In the genomic region with DNA sequence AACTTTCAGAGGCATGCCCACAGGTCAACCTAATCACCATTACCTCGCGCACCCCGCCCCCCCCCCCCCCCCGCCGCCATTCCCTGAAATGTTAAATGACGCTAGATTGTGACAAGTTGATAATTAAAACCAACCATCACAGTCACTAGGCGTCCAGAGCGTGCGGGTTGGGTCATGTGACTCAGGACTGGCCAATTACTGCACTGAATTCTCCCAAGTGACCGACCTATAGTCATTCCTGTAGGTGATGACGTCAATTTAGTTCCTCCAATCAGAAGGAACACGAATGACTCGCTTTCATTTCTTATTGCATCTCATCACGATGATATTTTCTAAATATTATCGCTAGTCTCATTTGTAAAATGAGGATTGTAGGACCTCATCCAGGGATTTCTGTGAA, we compare ENCODE assay signal across 19 mouse cellular contexts.
DNase-seq lines count a peak whose midpoint lies in the region; ATAC-seq and TF ChIP-seq lines count a peak whose summit lies in the region.
"Had no signal": no experiment of that assay in that cellular context is flagged by ENCODE, and none has a peak within 500 bp of the region (broad histone marks: within the 10 kb centered on the region; RNA-seq: fewer than 3 reads in every experiment).

No protein-coding gene starts in this region.

- no peak for ATAC-seq in forebrain, embryonic 14.5 days
- ATAC-seq in midbrain, embryonic 16.5 days = peak; percentile 89

- intact Hi-C loops in left cerebral cortex, postnatal 14 days (cut with DNase I) = no loop called here

- 73% methylated on average over 15 of the region's 15 CpGs for WGBS in forebrain, embryonic 14.5 days
- 76% methylated on average over 15 of the region's 15 CpGs for WGBS in forebrain, embryonic 10.5 days
- 73% methylated on average over 15 of the region's 15 CpGs for WGBS in midbrain, embryonic 16.5 days

- no peak overlapping the region for H3K4me3 ChIP-seq in forebrain, embryonic 14.5 days (ENCODE audit: low read depth, low read length)
- H3K4me3 ChIP-seq in forebrain, embryonic 10.5 days = no peak overlapping the region
- no peak overlapping the region for H3K4me3 ChIP-seq in midbrain, embryonic 16.5 days (ENCODE audit: low read depth, low read length)
- H3K4me3 ChIP-seq: embryonic facial prominence, embryonic 12.5 days; gastrocnemius, adult 2 months; heart, adult 2 months; heart, embryonic 15.5 days; limb, embryonic 13.5 days had no signal

- H3K4me1 ChIP-seq in forebrain, embryonic 14.5 days (ENCODE audit: control insufficient read depth, insufficient read depth, low read length) = no peaks in the 10 kb centered on the region
- H3K4me1 ChIP-seq in forebrain, embryonic 10.5 days = no peaks in the 10 kb centered on the region
- H3K4me1 ChIP-seq in midbrain, embryonic 16.5 days (ENCODE audit: control insufficient read depth, insufficient read depth, low read length) = no peaks in the 10 kb centered on the region
- H3K4me1 ChIP-seq: embryonic facial prominence, embryonic 12.5 days; limb, embryonic 13.5 days had no signal

- TF ChIP-seq CTCF in brain, embryonic 14.5 days (IDR thresholded peaks at IDR 0.05; ENCODE audit: borderline replicate concordance, extremely low read depth, insufficient read depth, insufficient read length) = no peak

- no peaks in the 10 kb centered on the region for H3K9me3 ChIP-seq in forebrain, embryonic 14.5 days (replicated peaks; ENCODE audit: control insufficient read depth, low read length)
- H3K9me3 ChIP-seq in forebrain, embryonic 10.5 days = no peaks in the 10 kb centered on the region
- no peaks in the 10 kb centered on the region for H3K9me3 ChIP-seq in midbrain, embryonic 16.5 days (replicated peaks; ENCODE audit: control insufficient read depth, low read length, poor library complexity, severe bottlenecking)
- H3K9me3 ChIP-seq: embryonic facial prominence, embryonic 12.5 days; heart, embryonic 15.5 days; limb, embryonic 13.5 days had no signal

- H3K4me2 ChIP-seq in forebrain, embryonic 14.5 days (ENCODE audit: low read length) = no peak overlapping the region
- H3K4me2 ChIP-seq in midbrain, embryonic 16.5 days (ENCODE audit: low read length) = no peak overlapping the region
- H3K4me2 ChIP-seq: embryonic facial prominence, embryonic 12.5 days; heart, embryonic 15.5 days; limb, embryonic 13.5 days had no signal

- no peak for TF ChIP-seq POLR2A in brain, embryonic 14.5 days (IDR thresholded peaks at IDR 0.05; ENCODE audit: borderline replicate concordance, extremely low read depth, insufficient read depth, insufficient read length, poor library complexity, severe bottlenecking)

- no peaks in the 10 kb centered on the region for H3K36me3 ChIP-seq in forebrain, embryonic 14.5 days (ENCODE audit: control insufficient read depth, insufficient read depth, low read length)
- no peaks in the 10 kb centered on the region for H3K36me3 ChIP-seq in forebrain, embryonic 10.5 days (replicated peaks)
- no peaks in the 10 kb centered on the region for H3K36me3 ChIP-seq in midbrain, embryonic 16.5 days (ENCODE audit: control insufficient read depth, insufficient read depth, low read length)
- H3K36me3 ChIP-seq: embryonic facial prominence, embryonic 12.5 days; heart, embryonic 15.5 days; limb, embryonic 13.5 days had no signal

- no peak overlapping the region for H3K9ac ChIP-seq in forebrain, embryonic 14.5 days (ENCODE audit: low read length)
- no peak overlapping the region for H3K9ac ChIP-seq in midbrain, embryonic 16.5 days (ENCODE audit: low read depth, low read length)
- H3K9ac ChIP-seq: embryonic facial prominence, embryonic 12.5 days; heart, embryonic 15.5 days; limb, embryonic 13.5 days; liver, embryonic 14.5 days had no signal

- H3K27me3 ChIP-seq in forebrain, embryonic 14.5 days (replicated peaks; ENCODE audit: control insufficient read depth, insufficient read depth, low read length) = no peaks in the 10 kb centered on the region
- no peaks in the 10 kb centered on the region for H3K27me3 ChIP-seq in forebrain, embryonic 10.5 days (ENCODE audit: poor library complexity, severe bottlenecking)
- no peaks in the 10 kb centered on the region for H3K27me3 ChIP-seq in midbrain, embryonic 16.5 days (ENCODE audit: control insufficient read depth, insufficient read depth, low read depth, low read length)
- H3K27me3 ChIP-seq: embryonic facial prominence, embryonic 12.5 days; heart, embryonic 15.5 days; limb, embryonic 13.5 days had no signal

- peak; percentile 23 for DNase-seq in forebrain, embryonic 14.5 days (ENCODE audit: low spot score)
- no peak for DNase-seq in forebrain, embryonic 10.5 days (ENCODE audit: extremely low spot score, low spot score)
- DNase-seq in left cerebral cortex, postnatal 14 days (ENCODE audit: low spot score in 2 of 2) = peak; percentile 23 to 29
- DNase-seq in left cerebral cortex, adult 11 months (ENCODE audit: low spot score) = no peak
- DNase-seq in brain, embryonic 14.5 days (ENCODE audit: low read depth) = peak; percentile 56
- DNase-seq in lung, postnatal 25 days (ENCODE audit: low spot score) = no peak
- DNase-seq in adrenal gland, adult 8-10 months = no peak
- DNase-seq: adrenal gland, adult 2 months; cerebellum, adult 18-20 months; gastrocnemius, adult 2 months; heart, adult 2 months; kidney, adult 11 months; thymus, postnatal 14 days had no signal

- no peak overlapping the region for H3K27ac ChIP-seq in forebrain, embryonic 14.5 days (ENCODE audit: low read depth, low read length)
- H3K27ac ChIP-seq in forebrain, embryonic 10.5 days = no peak overlapping the region
- H3K27ac ChIP-seq in midbrain, embryonic 16.5 days (ENCODE audit: low read length) = no peak overlapping the region
- H3K27ac ChIP-seq: embryonic facial prominence, embryonic 12.5 days; gastrocnemius, adult 2 months; heart, adult 2 months; heart, embryonic 15.5 days; kidney, postnatal 0 days; limb, embryonic 13.5 days; liver, embryonic 14.5 days had no signal

Comparison
In these comparisons a context has a peak if more than half of its experiments do, and no peak if none do; other contexts are left out.
1. DNase-seq: peak in forebrain, embryonic 14.5 days (single experiment), left cerebral cortex, postnatal 14 days (2 of 2) and brain, embryonic 14.5 days (single experiment); none in forebrain, embryonic 10.5 days (single experiment), left cerebral cortex, adult 11 months (single experiment), lung, postnatal 25 days (single experiment) and adrenal gland, adult 8-10 months (single experiment).